Mouse (Mus musculus): ENCODE results near the gene Pcyox1. TPM values are rescaled to one million over a fixed set of nuclear protein-coding genes. Genes with fewer than 3 reads are reported as not detected.
"Not testable (repeated sequence)": the region's sequence is repeated elsewhere in the genome, so short reads cannot be mapped to it uniquely, and the experiment has no call there.

Gene Pcyox1
- total RNA-seq, 2 experiments from 2014 or later: 114 TPM

- intact Hi-C loops (cut with DNase I): no loop called here
- peak; percentile 97 to 98 for DNase-seq (ENCODE audit: extremely low spot score in 1 of 2, low spot score in 2 of 2)
Observed at GRCm38 (mm10) chr6:86371340-86371911, 25.5 kb downstream of the Pcyox1 start.

- DNase-seq (ENCODE audit: extremely low spot score in 1 of 2, low spot score in 2 of 2): no peak
- intact Hi-C loops (cut with DNase I): no loop called here
Observed at GRCm38 (mm10) chr6:86370764-86371339, 26.1 kb downstream of the Pcyox1 start, which contains the start of gene Snrpg. Snrpg (plus strand) TSS chr6:86371304.

GRCm38 (mm10) chr6:86370093-86370713, 26.8 kb downstream of the Pcyox1 start:
- intact Hi-C loops (cut with DNase I): no loop called here
- no peak for DNase-seq (ENCODE audit: extremely low spot score in 1 of 2, low spot score in 2 of 2)

- intact Hi-C loops (cut with DNase I): loop anchor here (5.0 kb wide), 1 partner anchor 34 kb away; the partner anchor contains the start of gene Tia1
- DNase-seq (ENCODE audit: extremely low spot score in 1 of 2, low spot score in 2 of 2): peak in 1 of 2 experiments; percentile 20
Observed at GRCm38 (mm10) chr6:86368479-86368878, 28.5 kb downstream of the Pcyox1 start.

- intact Hi-C loops (cut with DNase I): loop anchor here (5.0 kb wide), 1 partner anchor 35 kb away; the partner anchor contains the start of gene Tia1
- DNase-seq (ENCODE audit: extremely low spot score in 1 of 2, low spot score in 2 of 2): no peak
Observed at GRCm38 (mm10) chr6:86366853-86367249, 30.1 kb downstream of the Pcyox1 start.

- intact Hi-C loops (cut with DNase I): loop anchor here (5.0 kb wide), 1 partner anchor 36 kb away; the partner anchor contains the start of gene Tia1
- DNase-seq (ENCODE audit: extremely low spot score in 1 of 2, low spot score in 2 of 2): peak; percentile 21 to 57
Observed at GRCm38 (mm10) chr6:86366125-86366852, 30.7 kb downstream of the Pcyox1 start.

- intact Hi-C loops (cut with DNase I): loop anchor here (2.0 to 5.0 kb wide), 3 partner anchors 37 to 239 kb away; partner anchors contain the start of genes Tgfa and Tia1
- peak; percentile 92 to 96 for DNase-seq (ENCODE audit: extremely low spot score in 1 of 2, low spot score in 2 of 2)
Observed at GRCm38 (mm10) chr6:86365371-86366124, 31.4 kb downstream of the Pcyox1 start, which contains the start of gene Fam136a. Fam136a (plus strand) TSS chr6:86365646.

GRCm38 (mm10) chr6:86364442-86365141, 32.4 kb downstream of the Pcyox1 start:
- intact Hi-C loops (cut with DNase I): loop anchor here (2.0 to 5.0 kb wide), 4 partner anchors 38 to 337 kb away; partner anchors contain the start of genes Add2, Tgfa and Tia1
- DNase-seq (ENCODE audit: extremely low spot score in 1 of 2, low spot score in 2 of 2): peak; percentile 82 to 87

GRCm38 (mm10) chr6:86361373-86361772, 35.6 kb downstream of the Pcyox1 start:
- DNase-seq (ENCODE audit: extremely low spot score in 1 of 2, low spot score in 2 of 2): no peak
- intact Hi-C loops (cut with DNase I): loop anchor here (5.0 kb wide), 1 partner anchor 334 kb away; the partner anchor contains the start of gene Add2

GRCm38 (mm10) chr6:86360691-86361090, 36.3 kb downstream of the Pcyox1 start:
- DNase-seq (ENCODE audit: extremely low spot score in 1 of 2, low spot score in 2 of 2): no peak
- intact Hi-C loops (cut with DNase I): loop anchor here (5.0 kb wide), 1 partner anchor 333 kb away; the partner anchor contains the start of gene Add2

- no peak for DNase-seq (ENCODE audit: extremely low spot score in 1 of 2, low spot score in 2 of 2)
- intact Hi-C loops (cut with DNase I): no loop called here
Observed at GRCm38 (mm10) chr6:86356956-86357355, 40.0 kb downstream of the Pcyox1 start.

GRCm38 (mm10) chr6:86354948-86355347, 42.0 kb downstream of the Pcyox1 start:
- DNase-seq (ENCODE audit: extremely low spot score in 1 of 2, low spot score in 2 of 2): no peak
- intact Hi-C loops (cut with DNase I): no loop called here

GRCm38 (mm10) chr6:86349257-86349656, 47.7 kb downstream of the Pcyox1 start:
- intact Hi-C loops (cut with DNase I): no loop called here
- DNase-seq (ENCODE audit: extremely low spot score in 1 of 2, low spot score in 2 of 2): peak in 1 of 2 experiments; percentile 35

GRCm38 (mm10) chr6:86346063-86346462, 50.9 kb downstream of the Pcyox1 start:
- no peak for DNase-seq (ENCODE audit: extremely low spot score in 1 of 2, low spot score in 2 of 2)
- intact Hi-C loops (cut with DNase I): no loop called here

GRCm38 (mm10) chr6:86343656-86344055, 53.3 kb downstream of the Pcyox1 start:
- no peak for DNase-seq (ENCODE audit: extremely low spot score in 1 of 2, low spot score in 2 of 2)
- intact Hi-C loops (cut with DNase I): loop anchor here (5.0 kb wide), 1 partner anchor 146 kb away; the partner anchor contains the start of gene Tgfa

- DNase-seq (ENCODE audit: extremely low spot score in 1 of 2, low spot score in 2 of 2); intact Hi-C loops (cut with DNase I): not testable (repeated sequence)
Observed at GRCm38 (mm10) chr6:86336340-86336739, 60.6 kb downstream of the Pcyox1 start.
